Mouse (Mus musculus) liver, adult (tissue): ENCODE results near the gene Rgs10.

Source experiments
- GATA4 ChIP-seq: IDR thresholded peaks from 2 replicates; pipeline ENCODE4 v1.6.1; 2014; ENCODE audit warnings: mild to moderate bottlenecking, low read length; ENCODE audit not compliant: insufficient replicate concordance

Gene Rgs10

DNA sequence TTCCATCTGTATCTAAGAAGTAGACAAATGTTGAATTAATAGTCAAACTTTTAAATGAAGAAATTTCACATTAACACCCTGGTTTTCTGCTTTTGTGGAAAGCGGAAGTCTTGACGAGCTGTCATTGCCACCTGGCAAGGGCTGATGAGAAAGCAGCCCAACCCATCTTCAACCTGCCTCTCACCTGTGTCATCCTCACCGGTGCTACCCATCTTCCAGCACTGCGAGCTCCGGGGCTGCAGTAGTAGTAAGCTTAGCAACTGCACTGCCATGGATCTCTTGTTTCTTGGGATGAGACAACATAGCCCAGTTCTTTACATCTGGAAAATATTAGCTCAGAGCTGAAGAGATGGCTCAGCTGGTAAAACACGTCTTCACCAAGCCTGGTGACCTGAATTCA is 72.9 kb downstream of the Rgs10 start:
- TF ChIP-seq GATA4, result no peak

DNA sequence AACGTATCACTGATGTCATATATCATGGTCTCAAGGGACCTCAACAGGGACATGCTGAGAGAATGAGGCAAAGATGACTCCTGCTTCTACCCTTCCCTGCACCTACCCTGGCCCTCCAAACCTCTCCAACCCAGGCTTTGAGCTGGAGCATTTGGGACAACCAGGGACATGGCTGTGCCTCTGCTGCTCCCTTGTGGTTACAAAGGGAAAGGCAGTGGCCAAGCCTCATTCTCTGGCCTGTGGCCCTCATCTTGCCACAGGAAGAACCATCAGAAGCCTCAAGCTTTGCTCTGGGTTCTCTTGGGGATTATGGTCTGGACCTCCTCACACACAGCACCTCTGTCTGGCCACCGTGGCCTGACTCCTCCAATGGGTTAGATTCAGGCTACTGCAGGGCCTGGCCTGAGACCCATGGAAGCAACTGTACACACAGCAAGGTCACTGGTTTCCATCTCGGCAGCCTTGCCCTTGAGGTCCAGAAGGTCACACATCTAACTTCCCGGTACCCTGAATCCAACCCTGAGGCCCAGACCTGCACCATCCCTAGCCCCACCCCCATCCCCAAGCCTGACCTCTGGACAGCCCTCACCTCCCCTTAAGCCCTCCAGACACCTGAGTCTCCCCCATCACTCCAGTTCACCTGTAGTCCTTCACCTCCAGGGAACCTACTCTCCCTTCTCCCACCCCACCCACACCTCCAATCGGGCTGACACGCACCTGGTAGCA is 73.5 kb downstream of the Rgs10 start:
- TF ChIP-seq GATA4, result no peak

DNA sequence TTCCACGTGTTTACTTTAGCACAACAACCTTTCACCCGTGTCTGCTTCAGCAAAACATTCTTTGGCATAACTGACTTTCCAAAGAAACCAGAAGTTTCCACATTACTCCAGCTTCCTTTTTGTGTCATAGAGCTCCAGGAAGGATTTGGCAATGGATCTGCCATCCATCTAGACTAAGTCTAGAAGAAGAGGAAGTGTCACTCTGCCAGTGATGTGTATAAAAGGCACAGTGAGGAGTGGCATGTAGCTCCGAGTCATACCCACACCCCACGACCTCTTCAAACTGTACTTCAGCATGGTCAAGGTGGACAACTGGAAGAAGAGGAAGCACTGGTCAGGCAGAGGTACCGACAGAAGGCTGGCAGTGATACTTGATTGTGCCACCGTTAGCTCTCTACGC is 74.1 kb downstream of the Rgs10 start:
- no peak for TF ChIP-seq GATA4

DNA sequence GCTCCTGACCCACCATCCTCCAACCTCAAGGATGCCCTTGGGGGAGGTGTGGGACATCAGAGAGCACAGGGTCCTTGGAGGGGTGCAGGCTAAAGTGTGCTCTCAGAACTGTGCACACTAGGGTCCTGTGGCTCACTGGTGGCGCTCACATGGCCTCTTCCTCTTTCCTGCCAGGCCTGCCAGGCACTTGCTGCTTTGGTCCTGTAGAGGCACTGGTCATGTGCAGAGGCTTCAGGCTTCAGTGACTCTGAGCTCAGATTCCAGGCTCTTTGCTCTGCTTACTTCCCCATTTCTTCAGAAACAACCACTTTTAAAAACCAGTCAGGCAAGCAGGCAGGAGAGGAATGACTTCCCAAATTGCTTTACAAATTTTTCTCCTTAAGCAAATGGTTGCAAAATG is 85.7 kb downstream of the Rgs10 start:
- no peak for TF ChIP-seq GATA4

DNA sequence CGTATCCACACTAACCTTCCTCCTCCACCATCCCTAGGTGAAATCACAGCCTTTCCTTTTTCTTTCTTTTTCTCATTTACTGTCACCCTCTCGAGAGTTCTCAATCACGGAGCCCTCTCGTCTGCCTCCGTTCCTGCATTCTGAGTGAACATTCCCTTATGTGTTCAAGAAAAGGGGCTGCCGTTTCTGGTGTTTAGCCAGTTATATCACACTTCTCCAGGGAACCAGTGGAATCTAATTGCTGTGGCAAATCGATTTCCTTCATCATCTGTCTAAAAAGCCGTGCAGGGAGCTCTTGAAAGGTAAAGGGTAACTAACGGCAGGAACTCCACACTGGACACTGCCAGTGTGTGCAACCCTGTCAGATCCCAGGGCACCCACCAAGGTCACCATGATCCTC is 87.6 kb downstream of the Rgs10 start:
- no peak for TF ChIP-seq GATA4

DNA sequence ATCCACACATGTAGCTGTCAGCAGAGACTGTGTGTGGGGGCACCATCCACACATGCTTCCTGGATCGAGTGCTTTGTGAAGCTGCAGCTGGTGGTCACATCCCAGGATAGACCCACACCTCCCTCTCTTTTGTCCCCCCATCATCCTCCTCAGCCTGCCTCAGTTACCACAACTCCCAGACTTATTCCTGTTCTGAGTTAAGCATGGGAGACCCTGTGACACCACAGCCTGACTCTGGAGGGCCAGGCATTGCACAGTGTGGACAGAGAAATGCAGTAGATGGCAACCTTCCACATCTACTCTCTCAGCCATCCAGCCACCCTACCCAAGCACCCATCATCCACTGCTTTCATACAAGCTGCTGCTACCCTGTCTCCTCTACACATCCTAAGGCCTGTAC is 93.6 kb downstream of the Rgs10 start:
- no peak for TF ChIP-seq GATA4
